Mouse (Mus musculus) small intestine, adult 2 months (tissue): ENCODE measurements around the gene E130308A19Rik.

Source experiments
- CTCF ChIP-seq: fragments of 200-500 bp; IDR thresholded peaks from 2 replicates; pipeline ENCODE4 v1.5.1; 2012; ENCODE audit warnings: low read depth, mild to moderate bottlenecking, control low read depth, inconsistent platforms, low read length, moderate library complexity, mixed read lengths; ENCODE audit not compliant: insufficient replicate concordance, insufficient read length; ENCODE audit errors: extremely low read depth
- POLR2A ChIP-seq: fragments of 200-500 bp; IDR thresholded peaks from 2 replicates; pipeline ENCODE4 v1.6.1; 2012; ENCODE audit warnings: low read depth, mild to moderate bottlenecking, control low read depth, inconsistent platforms, low read length, moderate library complexity

GRCm38 (mm10) chr4:59782853-59783684, 157.1 kb downstream of the E130308A19Rik start:
- no peak for TF ChIP-seq CTCF
- no peak for TF ChIP-seq POLR2A
